Mouse (Mus musculus): ENCODE results near the gene Cntnap5a.

The Cntnap5a gene

GRCm38 (mm10) chr1:115684518-115685368 is at the start of gene Cntnap5a:
TSS of gene Cntnap5a (plus strand) at chr1:115684756.
- DNase-seq = peak; percentile 19 to 76

- DNase-seq = no peak
Measured at GRCm38 (mm10) chr1:115646921-115647320, 37.6 kb upstream of the Cntnap5a start.

- no peak for DNase-seq
Measured at GRCm38 (mm10) chr1:115658343-115659064, 26.1 kb upstream of the Cntnap5a start.

GRCm38 (mm10) chr1:115686494-115686893 is 1.9 kb downstream of the Cntnap5a start:
- DNase-seq = no peak

- no peak for DNase-seq
Measured at GRCm38 (mm10) chr1:115699798-115700197, 15.2 kb downstream of the Cntnap5a start.

- DNase-seq = no peak
Measured at GRCm38 (mm10) chr1:115742556-115742955, 58.0 kb downstream of the Cntnap5a start.

- DNase-seq = no peak
Measured at GRCm38 (mm10) chr1:115745569-115745968, 61.0 kb downstream of the Cntnap5a start.

GRCm38 (mm10) chr1:115784737-115785136 is 100.2 kb downstream of the Cntnap5a start:
- no peak for DNase-seq

GRCm38 (mm10) chr1:115842591-115842990 is 158.0 kb downstream of the Cntnap5a start:
- DNase-seq = no peak

- no peak for DNase-seq
Measured at GRCm38 (mm10) chr1:115847605-115848004, 163.0 kb downstream of the Cntnap5a start.

- no peak for DNase-seq
Measured at GRCm38 (mm10) chr1:115852206-115852605, 167.7 kb downstream of the Cntnap5a start.

- DNase-seq = no peak
Measured at GRCm38 (mm10) chr1:115918396-115918795, 233.8 kb downstream of the Cntnap5a start.

- DNase-seq = no peak
Measured at GRCm38 (mm10) chr1:115925953-115926665, 241.6 kb downstream of the Cntnap5a start.

GRCm38 (mm10) chr1:115932045-115932444 is 247.5 kb downstream of the Cntnap5a start:
- no peak for DNase-seq

- DNase-seq = no peak
Measured at GRCm38 (mm10) chr1:115945892-115946291, 261.3 kb downstream of the Cntnap5a start.

GRCm38 (mm10) chr1:115956528-115956927 is 272.0 kb downstream of the Cntnap5a start:
- DNase-seq = no peak

- DNase-seq = no peak
Measured at GRCm38 (mm10) chr1:115964993-115965575, 280.5 kb downstream of the Cntnap5a start.

GRCm38 (mm10) chr1:115990204-115990603 is 305.6 kb downstream of the Cntnap5a start:
- DNase-seq = peak in 1 of 2 experiments; percentile 17

GRCm38 (mm10) chr1:116015768-116016167 is 331.2 kb downstream of the Cntnap5a start:
- DNase-seq = no peak

- no peak for DNase-seq
Measured at GRCm38 (mm10) chr1:116029653-116030052, 345.1 kb downstream of the Cntnap5a start.

- DNase-seq = no peak
Measured at GRCm38 (mm10) chr1:116035897-116036296, 351.3 kb downstream of the Cntnap5a start.

- no peak for DNase-seq
Measured at GRCm38 (mm10) chr1:116036894-116037293, 352.3 kb downstream of the Cntnap5a start.

GRCm38 (mm10) chr1:116044083-116044482 is 359.5 kb downstream of the Cntnap5a start:
- DNase-seq = no peak
